Mouse (Mus musculus) olfactory bulb, adult 2 months (tissue): ENCODE measurements around the gene Itpr2. TPM values are rescaled to one million over a fixed set of nuclear protein-coding genes. Genes with fewer than 3 reads are reported as not detected.

ENCODE experiments used
- H3K27ac ChIP-seq: fragments of 200-500 bp; 2 replicates; pipeline ENCODE4 v1.5.1; 2012; ENCODE audit warnings: low read depth, low read length; ENCODE audit not compliant: insufficient read depth
- H3K4me1 ChIP-seq: fragments of 200-500 bp; 2 replicates; pipeline ENCODE4 v1.6.1; 2012; ENCODE audit warnings: low read length; ENCODE audit not compliant: control insufficient read depth, insufficient read depth
- H3K4me3 ChIP-seq: fragments of 200-500 bp; 2 replicates; pipeline ENCODE4 v1.5.1; 2012; ENCODE audit warnings: mild to moderate bottlenecking, low read depth, low read length, moderate library complexity; ENCODE audit not compliant: insufficient read depth
- CTCF ChIP-seq: fragments of 200-500 bp; IDR thresholded peaks from 2 replicates; pipeline ENCODE4 v1.5.1; 2012; ENCODE audit warnings: low read depth, mild to moderate bottlenecking, low read length, moderate library complexity; ENCODE audit not compliant: insufficient read depth
- POLR2A ChIP-seq: fragments of 200-500 bp; IDR thresholded peaks from 2 replicates; pipeline ENCODE4 v1.6.1; 2012; ENCODE audit warnings: mild to moderate bottlenecking, low read depth, low read length, moderate library complexity; ENCODE audit not compliant: insufficient read depth
- WGBS: fragments of 180-500 bp; shearing (Covaris S2); methylation state at CpG from one replicate; pipeline ENCODE4 v1.1.7; 2018; 5-methylcytosine and 5-hydroxymethylcytosine counted together
- polyA plus RNA-seq: library from polyadenylated mRNA; stranded (reverse); fragments of >200 nt; gene quantifications from 2 replicates; pipeline ENCODE4 v1.2.4, GENCODE M21; 2012; ENCODE audit warnings: low replicate concordance; ENCODE audit not compliant: missing spikeins, insufficient read depth, insufficient read length

Gene Itpr2
- polyA plus RNA-seq, 1 experiment = not detected

DNA sequence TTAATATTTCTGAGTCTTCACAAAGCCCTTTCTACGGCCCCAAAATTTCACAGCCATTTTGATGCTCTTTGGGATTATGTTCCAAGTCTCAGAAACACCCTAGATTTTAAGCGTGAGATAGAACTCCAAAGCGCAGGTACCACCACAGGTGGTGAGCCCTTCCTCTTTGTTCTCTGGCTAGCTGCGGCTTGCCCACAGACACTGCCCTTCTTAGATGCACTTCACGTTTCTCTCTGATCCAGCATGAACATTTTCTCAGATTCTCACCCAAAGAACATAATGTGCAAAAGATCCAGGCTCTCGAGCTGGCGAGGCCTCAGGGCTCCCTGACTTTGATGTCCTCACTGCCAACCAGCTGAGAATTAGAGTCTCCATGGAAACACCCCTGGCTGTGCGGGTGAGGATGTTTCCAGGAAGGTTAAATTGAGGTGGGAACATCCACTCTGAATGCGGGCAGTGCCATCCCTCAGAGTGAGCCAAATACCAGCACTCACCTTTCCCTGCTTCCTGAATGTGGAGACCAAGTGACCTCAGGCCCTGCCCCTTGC, 149.7 kb downstream of the Itpr2 start:
- WGBS = 62% methylated on average over 9 of the region's 9 CpGs
- Histone ChIP-seq H3K4me3 (no peak overlapping the region), H3K4me1 (no peaks in the 10 kb centered on the region), H3K27ac (no peak overlapping the region)
- TF ChIP-seq POLR2A (no peak), CTCF (no peak)

DNA sequence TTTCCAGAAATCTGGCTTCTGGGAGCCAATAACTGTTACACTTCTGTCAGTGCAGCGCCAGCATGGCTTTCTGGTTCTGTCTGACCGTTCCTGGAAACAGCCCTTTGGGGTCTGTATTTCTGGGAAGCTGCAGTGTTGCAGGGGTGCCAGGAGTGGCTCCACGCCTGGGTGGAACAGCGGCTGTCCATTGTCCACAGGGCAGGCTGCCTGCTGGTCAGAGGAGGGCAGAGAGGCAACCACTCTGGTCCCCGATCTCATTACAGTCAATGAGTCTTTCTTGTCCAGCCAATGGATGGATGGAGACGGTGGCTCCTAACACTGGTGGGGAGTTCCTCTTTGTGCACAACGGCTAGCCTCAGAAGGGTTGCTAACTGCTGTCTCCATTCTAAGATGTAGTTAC, 150.2 kb downstream of the Itpr2 start:
- H3K27ac ChIP-seq = no peak overlapping the region
- H3K4me3 ChIP-seq = no peak overlapping the region
- TF ChIP-seq CTCF (no peak), POLR2A (no peak)
- no peaks in the 10 kb centered on the region for H3K4me1 ChIP-seq
- WGBS = 72% methylated on average over 7 of the region's 7 CpGs

DNA sequence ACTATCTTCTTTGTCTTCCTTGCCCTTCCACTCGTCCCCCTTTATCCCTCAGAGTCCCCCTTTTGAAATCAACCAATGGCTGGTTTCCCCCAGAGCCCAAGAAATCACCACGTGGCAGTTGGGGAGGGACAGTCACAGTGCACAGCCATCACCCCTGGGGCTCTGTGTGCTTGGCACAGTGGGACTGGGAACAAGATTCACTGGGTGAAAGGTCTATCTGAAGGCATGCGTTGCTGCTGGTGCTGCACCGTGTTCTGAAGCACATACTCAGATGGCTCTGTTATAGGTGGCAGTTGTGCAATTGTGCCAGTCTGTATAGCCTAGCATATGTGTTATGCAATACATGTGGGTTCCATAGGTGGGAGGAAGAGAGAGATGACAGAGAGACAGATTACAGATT, 154.5 kb downstream of the Itpr2 start:
- Histone ChIP-seq H3K4me3 (no peak overlapping the region), H3K4me1 (peaks cover 8% of the 10 kb centered on the region; the same call in 1 of the 2 replicates), H3K27ac (no peak overlapping the region)
- TF ChIP-seq POLR2A (no peak), CTCF (no peak)
- 56% methylated on average over 4 of the region's 4 CpGs for WGBS

DNA sequence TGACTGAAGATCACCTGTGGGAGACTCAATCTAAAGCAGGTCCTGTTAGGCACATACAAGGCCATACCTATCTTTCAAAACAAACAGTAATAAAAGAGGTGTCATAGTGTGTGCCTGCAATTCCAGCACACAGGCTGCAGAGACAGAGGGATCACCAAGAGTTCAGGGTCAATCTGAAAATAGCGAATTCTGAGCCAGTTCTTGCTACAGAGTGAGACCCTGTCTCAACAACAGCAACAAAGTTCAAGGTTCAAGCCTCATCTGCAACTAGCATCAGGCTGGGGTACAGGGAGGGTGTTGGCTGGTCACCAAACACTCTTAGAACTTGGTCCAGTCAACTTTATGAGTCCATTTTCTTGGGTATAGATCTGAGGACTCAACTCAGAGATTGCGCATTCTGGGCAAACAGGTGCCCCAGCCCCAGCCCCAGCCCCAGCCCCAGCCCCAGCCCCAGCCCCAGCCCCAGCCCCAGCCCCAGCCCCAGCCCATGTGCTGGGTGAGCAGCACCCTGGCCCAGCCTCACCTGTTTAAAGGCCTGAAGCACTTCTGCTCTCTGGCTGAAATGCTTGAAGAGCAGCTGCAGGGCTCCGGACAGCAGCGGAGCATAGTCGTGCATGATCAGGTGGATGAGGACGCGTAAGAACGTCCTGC, 155.4 kb downstream of the Itpr2 start:
- WGBS = 96% methylated on average over 8 of the region's 8 CpGs
- Histone ChIP-seq H3K4me1 (peaks cover 8% of the 10 kb centered on the region; the same call in 1 of the 2 replicates), H3K4me3 (no peak overlapping the region), H3K27ac (no peak overlapping the region)
- TF ChIP-seq POLR2A = no peak
- TF ChIP-seq CTCF = no peak

DNA sequence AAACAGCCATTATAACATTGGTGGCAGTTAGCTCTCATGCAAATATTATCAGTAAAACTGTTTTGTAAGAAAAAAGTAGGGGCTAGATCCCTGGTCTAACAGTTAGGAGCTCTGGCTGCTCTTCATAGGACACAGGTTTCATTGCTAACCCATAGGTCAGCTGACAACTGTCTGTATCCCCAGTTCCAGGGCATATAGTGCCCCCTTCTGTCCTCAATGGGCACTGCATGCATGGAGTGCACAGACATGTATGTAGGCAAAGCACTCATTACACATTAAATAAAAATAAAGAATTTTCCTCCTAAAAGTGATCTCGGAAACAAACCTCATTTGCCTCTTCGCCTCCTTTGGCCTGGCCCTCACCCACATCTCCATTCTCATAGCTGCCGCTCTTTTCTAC, 157.3 kb downstream of the Itpr2 start:
- TF ChIP-seq CTCF (no peak), POLR2A (no peak)
- Histone ChIP-seq H3K4me3 (no peak overlapping the region), H3K27ac (no peak overlapping the region), H3K4me1 (peaks cover 8% of the 10 kb centered on the region; the same call in 1 of the 2 replicates)
- 98% methylated on average over 3 of the region's 3 CpGs for WGBS

DNA sequence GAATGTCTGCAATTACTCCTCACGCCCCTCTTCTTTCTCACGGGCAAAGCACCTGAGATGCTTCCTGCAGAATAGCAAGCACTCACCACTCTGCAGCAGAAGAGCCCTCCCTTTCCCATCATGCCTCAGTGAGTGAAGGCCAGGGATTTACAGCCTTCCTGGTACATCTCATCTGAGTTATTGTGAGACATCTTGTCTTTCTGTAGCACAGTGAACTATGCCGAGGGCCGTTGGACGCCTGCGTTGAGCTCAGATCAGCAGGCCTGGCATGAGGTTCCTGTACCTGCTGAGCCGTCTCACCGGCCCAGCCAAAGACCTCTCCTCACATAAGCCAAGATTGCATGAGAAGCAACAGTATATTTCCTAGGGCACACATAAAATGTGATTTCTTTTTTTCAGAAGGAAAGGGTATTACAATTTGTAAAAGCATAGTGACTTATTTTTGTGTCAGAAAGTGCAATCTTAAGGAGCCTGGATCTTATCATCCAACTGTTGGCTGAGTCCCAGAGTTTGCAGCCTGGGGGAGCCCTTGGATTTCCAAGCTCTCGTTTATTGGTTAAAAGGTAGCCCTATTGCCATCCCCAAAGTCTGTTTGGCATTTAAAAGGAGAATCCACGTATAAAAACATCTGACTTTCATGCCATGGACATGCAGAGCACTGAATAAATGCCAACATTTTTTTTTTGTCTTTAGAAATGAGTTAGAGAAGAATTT, 158.2 kb downstream of the Itpr2 start:
- TF ChIP-seq CTCF (no peak), POLR2A (no peak)
- H3K4me1 ChIP-seq = peaks cover 8% of the 10 kb centered on the region; the same call in 1 of the 2 replicates
- WGBS = 57% methylated on average over 10 of the region's 10 CpGs
- H3K4me3 ChIP-seq = no peak overlapping the region
- no peak overlapping the region for H3K27ac ChIP-seq

DNA sequence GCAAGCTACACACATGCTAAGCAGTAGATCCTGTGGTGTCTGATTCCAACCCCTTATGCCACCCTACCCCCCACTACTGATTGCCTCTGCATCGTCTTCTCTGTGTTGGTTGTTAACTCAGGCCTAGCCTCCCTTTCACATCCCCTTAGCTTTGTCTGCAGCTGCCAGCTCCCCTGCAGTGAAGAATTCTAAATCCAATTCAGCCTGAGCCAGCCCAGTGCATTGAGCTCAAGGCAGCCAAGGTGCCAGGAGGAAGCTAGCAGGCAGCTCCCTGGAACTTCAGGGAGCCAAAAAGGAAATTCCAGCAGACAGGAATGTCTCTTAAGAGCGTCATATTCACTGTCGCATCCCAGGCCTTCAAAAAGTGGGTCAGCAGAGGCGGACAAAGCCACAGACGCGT, 159.0 kb downstream of the Itpr2 start:
- H3K27ac ChIP-seq = 0 out of 2 replicates have a peak overlapping the region, but pooled peaks have one; percentile 2
- no peak overlapping the region for H3K4me3 ChIP-seq
- H3K4me1 ChIP-seq = peaks cover 8% of the 10 kb centered on the region; the same call in 1 of the 2 replicates
- TF ChIP-seq CTCF (no peak), POLR2A (no peak)
- WGBS = 33% methylated on average over 6 of the region's 6 CpGs

DNA sequence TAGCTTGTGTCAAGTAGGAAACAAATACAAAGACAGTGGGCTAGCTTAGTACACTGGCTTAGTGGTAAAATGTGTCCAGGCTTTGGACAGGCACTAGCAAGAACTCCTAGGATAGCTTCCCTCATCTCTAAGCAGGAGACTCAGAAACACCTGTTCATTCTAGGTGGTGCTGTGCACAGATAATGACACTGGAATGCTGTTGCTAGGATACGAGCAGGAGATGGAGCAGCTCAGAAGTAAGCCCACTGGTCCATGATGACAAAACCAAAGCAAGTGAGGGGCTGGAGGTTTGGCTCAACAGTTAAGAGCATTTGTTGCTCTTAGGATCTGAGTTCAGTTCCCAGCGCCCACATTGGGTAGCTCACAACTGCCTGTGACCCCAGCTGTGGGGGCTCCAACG, 160.1 kb downstream of the Itpr2 start:
- H3K27ac ChIP-seq = no peak overlapping the region
- no peak for TF ChIP-seq POLR2A
- no peak for TF ChIP-seq CTCF
- WGBS = 88% methylated on average over 3 of the region's 3 CpGs
- H3K4me3 ChIP-seq = no peak overlapping the region
- H3K4me1 ChIP-seq = peaks cover 8% of the 10 kb centered on the region; the same call in 1 of the 2 replicates

DNA sequence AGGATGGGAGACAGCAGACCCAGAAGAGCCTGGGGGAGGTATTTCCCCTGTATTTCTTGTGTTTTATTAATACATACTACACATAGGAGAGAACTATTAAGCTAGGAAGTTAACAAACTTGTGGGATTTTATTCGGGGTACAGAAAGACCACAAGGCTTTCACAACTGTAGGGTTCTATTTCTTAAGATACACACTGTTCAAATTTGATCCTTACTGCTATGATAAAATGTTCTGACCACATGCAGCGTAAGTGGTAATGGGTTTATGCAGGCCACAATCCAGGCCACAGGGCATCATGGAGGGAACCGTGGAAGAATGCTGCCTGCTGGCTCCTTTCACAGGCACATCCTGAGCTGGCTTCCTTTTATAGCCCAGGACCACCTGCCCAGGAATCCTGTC, 160.6 kb downstream of the Itpr2 start:
- WGBS = 92% methylated on average over 3 of the region's 3 CpGs
- H3K27ac ChIP-seq = no peak overlapping the region
- no peak overlapping the region for H3K4me3 ChIP-seq
- no peak for TF ChIP-seq CTCF
- no peak for TF ChIP-seq POLR2A
- H3K4me1 ChIP-seq = peaks cover 8% of the 10 kb centered on the region; the same call in 1 of the 2 replicates
